Mouse (Mus musculus) common myeloid progenitor, adult 5-6 weeks (primary cell): ENCODE results near the gene Iqcf5. TPM values are rescaled to one million over a fixed set of nuclear protein-coding genes. Genes with fewer than 3 reads are reported as not detected.

Source experiments
- ATAC-seq: replicated peaks from 2 replicates; pipeline ENCODE4 v1.8.0; 2016; ENCODE audit warnings: low read depth, mild to moderate bottlenecking, moderate TSS enrichment, inconsistent platforms; ENCODE audit not compliant: poor library complexity, severe bottlenecking
- total RNA-seq: library from RNA; stranded (forward); fragments of 200-1000, 187-1606 nt; gene quantifications from 2 replicates; pipeline ENCODE4 v1.2.3, GENCODE M21; 2017

Iqcf5 gene
- total RNA-seq, result not detected in 2 replicates

DNA sequence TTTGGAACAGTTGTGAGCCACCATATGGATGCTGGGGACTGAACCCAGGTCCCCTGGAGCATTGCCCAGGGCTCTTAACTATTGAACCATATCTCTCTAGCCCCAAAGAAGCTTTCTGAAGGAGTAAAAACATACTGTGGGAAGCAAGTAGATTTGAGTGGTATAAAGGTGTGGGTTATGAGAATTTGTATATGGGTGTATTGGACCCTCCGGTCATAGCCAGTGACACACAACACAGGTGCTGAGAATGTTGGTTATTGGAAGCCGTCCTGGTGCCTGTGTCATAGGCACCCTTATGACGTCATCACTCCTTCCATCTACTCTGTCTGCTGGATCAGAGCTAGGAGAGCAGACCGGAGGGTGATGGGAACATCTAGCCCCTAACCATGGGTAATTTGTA, at the start of gene Iqcf5:
Gene Iqcf5, plus strand, starts transcription at position 301 of the 400 bp plus-strand sequence.
- no peak for ATAC-seq

DNA sequence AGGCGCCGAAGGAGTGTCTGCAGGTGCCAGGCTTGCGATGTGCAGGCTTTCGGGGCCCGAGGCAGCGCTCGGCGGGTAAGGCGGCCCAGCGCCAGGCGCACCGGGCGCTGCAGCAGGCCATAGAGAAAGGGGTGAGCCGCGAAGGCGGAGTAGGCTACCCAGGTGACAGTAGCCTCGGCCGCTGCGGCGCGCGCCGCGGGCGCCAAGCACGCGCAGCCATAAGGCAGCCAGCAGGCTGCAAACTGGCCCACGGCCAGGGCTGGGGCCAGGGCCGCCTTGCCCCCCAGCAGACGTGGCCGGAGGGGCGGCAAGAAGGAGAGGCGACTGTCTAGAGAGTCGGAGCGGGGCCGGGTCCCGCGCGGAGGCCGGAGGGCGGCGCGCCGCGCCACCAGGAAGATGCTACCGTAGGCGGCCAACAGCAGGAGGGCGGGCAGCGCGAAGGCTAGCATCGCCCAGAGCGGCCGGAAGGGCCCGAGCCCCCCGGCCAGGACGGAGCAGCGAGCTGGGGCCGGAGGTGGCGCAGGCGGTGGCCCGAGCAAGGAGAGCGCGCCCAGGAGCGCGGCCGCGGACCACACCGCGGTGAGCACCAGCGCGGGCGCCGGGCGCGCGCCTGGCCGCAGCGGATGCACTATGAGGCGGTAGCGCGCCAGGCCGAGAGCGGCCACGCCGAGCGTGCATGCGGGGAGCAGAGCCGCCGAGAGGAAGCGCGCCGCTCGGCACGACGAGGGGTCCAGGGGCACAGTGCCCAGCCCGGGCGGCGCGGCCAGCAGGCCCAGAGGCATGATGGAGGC, 49.4 kb upstream of the Iqcf5 start:
- peak; percentile 26 for ATAC-seq

DNA sequence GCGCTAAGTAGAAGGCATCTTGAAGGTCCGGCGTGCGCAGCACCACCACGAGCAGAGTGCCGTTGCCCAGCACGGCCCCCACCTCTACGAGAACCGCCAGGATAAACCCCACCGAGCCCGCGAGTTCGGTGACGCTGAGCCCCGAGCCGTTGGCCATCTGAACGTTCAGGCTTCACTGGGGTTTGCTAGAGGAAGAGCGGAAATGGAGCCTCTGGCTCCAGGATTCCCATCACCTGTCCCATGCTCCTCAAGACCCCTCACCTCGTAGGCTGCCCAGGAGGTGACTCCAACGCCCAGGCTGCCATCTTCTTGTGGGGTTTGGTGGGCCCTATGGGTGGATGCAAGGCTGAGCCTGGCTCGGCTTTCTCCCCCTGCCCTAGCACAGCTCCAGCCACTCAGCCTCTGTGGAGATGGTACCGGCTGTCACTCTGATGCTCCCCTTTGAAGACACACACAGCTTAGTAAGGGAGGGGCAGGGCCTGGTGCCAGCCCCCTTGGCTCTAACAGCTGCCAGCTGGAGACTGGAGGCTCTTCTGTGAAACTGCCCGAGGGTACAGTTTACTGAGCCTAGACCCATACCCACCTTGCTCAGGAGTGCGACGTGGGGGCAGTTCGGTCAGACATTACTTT, 48.7 kb upstream of the Iqcf5 start, which contains the start of gene Gpr62:
Gene Gpr62, minus strand, starts transcription at position 368 of the 630 bp plus-strand sequence.
- ATAC-seq, result no peak

DNA sequence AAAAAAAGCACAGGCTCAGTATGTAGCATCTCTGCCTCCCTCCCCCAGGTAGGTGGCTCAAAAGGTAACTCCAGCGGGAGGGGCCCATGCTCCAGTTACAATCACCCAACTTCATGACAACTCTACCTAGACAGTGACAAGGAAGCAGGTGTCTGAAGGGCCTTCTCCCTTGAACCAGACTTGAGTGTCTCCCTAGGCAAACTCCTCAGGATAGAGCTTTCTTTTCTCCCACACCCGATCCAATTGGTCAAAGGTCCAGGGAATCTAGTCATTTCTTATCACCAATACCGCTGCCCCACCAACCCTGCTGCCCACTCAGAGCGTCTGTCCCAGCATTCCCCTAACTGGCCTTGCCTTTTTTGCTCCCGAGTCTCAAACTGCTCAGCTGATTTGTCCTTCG, 47.7 kb upstream of the Iqcf5 start:
- no peak for ATAC-seq

DNA sequence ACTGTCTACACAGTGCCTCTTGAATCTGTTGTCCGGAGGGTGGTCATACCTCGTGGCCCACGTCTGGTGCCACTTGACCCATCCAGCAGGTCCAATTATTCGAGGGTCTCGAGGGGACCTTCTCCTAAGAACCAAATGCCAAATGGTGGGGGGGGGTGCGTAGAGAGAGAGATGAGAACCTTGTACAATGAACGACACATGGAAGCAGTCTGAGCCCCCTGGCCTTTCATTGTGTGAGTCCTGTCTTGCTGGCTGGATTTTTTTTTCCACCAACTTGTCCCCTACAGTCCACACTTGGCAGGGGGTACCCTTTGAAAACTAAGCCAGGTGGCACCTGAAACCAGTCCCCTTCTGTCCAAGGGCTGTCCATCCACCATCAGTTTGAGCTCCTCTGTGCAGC, 46.6 kb upstream of the Iqcf5 start:
- no peak for ATAC-seq

DNA sequence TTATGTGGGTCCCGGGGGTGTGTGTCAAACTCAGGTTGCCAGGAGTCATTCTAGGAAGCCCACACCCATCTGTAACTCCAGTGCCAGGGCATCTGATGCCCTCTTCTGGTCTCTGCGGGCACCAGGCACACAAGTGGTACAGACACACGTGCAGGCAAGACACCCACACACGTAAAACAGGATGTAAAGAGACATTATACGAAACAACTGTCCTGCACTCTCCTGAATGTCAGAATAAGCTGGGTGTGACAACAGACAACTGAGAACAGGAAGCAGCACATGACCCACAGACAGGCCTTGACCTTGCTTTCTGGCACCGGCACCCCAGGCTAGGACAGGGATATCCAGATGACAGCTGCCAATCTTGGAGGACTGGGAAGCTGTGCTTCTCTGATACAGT, 45.1 kb upstream of the Iqcf5 start:
- peak; percentile 26; the same call in 1 of the 2 replicates for ATAC-seq

DNA sequence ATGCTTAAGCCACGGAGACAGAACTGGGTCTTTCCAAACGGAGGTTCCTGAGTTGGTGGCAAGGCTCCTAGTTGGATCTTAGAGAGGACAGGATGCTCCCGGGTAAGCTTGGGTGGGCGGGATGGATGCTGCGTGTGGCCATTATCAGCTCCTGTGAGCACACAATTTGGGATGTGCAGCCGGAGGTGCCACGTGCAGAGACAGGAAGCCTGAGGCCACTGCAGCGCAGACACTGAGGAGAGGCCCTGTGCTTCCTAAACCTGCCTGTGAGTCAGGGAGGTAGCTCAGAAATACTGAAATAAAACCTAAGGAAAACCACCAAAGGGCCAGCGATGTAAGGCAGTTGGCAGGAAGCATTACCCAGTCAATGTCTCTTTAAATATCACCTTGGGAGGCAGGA, 44.6 kb upstream of the Iqcf5 start:
- no peak for ATAC-seq

DNA sequence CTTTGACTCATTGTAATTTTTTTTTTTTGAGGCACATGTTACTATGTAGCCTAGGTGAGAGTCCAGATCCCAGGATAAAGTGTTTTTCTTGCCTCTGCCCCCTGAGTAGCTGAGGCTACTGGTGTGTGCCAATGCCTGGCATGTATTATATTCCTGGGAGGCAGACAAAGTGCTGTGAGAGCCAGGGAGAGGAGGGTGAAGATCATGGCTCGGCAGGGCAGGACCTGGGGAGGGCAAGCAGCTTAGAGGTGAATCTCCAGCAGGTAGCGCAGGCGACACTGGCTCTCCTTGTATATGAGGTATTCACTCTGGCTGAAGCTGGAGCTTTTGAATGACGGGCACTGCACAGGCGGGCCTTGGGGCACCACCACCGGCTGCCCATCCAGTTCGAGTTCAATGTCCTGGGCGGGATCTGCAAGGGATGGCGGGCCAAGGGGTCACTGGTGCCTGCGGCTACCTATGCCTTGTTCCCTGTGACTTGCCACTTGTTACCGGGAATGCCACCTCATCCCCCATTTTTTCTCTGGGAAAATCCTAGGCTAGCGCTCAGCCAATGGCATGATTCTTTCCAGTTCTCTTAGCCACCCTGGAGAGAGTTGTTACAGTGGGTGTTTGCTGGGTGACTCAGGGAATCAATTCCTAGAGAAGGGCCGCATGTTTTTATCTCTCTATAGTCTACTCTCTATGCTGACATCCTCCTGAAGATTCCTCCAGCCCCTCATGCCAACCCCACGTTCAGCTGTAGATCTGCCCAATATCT, 43.2 kb upstream of the Iqcf5 start:
- no peak for ATAC-seq

DNA sequence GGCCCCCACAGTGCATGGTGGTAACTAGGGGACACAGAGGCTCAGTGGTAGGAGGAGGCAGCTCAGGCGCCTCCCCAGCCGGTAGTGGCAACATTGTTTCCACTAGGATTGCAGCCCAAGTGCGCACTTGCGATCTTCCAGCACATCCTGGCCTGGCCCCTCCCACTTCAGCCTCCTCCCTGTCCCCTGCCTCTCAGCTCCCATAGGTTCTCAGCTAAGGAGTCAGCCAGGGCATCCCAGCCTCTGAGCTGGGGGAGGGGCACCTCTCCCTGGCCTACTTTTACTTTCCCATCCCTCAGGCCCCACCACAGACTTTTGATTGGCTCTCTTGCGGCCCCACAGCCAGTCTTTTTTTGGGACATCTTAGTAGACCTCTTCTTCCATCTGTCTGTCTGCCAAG, 42.5 kb upstream of the Iqcf5 start:
- ATAC-seq, result no peak

DNA sequence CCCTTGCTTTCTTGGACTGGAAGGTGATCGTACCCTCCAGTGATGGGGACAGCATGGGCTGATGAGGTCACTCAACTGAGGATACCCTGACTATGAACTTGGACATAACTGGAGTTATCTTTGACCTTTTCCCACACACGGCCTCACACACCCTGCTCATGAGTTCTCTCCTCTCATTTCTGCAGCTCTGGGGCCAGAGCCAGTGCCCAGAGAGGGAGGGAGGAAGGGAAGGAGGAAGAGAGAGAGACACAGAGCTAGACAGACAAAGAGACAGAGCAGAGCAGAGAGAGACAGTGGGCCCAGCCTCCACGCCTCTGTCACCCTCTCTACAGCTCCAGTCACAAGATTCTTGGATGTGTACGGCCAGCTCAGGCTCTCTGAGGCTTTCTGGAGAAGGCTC, 42.1 kb upstream of the Iqcf5 start:
- no peak for ATAC-seq

DNA sequence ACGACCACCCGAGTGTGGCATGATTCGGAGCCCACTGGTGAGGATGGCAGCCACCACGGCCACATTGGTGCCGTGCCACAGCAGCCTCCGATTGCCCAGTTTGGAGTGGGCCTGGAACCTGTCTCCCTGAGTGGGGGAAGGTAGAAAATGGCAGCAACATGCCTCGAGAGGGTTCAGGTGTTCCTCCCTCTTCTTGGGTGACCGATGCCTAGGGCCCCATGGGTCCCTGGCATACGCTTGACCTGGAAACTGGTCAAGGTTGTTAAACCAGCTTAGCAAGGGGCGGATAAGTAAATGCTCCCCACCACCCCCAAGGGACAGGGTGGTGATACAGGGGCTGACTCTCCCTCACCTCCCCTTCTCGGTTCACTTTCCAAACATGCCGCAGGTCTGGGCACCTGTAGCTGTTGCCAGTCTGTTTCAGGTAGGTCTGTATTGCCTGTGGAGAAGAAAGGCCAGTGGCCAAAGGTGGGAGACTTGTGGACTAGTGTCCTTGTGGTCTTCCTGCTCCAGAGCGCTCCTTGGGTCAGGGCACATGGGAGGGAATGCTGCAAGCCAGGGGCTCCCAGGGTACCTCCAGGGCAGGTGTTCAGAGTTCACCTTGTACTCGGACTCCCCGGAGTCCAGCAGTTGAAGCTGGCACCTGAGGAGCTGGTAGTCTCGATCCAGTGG, 41.2 kb upstream of the Iqcf5 start:
- no peak for ATAC-seq

DNA sequence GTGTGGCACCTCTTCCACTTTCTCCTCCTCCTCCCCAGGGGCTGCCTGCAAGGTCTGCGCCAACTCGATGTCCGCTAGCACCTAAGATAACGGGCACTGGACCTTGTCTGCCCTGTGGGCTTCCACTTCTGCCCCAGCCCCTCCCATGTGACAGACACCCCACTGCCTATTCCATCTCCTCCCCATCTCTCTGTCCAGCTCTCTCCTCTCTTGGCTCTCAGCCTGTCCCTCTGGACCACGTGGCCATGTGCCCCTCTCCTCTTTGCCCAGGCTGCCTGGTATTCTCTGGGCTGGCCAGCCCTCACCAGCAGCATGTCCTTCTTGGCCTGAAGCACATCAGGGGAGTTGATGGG, 40.6 kb upstream of the Iqcf5 start:
- ATAC-seq, result no peak

DNA sequence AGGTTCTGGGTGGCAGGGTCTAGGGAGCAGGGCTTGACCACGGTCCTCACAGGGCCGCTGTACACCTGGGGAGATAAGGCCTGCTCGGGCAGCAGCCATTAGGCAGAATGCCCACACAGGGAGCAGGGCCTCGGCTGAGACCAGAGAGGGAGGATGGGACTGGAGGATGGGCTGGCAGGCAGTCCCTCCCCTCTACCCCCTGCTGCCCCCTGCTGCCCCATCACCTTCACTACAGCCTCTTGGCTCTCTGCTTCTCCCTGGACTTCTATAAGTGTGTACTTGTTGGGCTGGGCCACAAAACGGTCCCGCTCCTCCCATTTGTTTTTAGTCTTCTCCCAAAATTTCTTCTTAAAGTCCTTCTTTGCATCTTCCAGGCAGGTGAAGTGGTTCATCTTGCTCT, 39.9 kb upstream of the Iqcf5 start:
- ATAC-seq, result peak; percentile 31; the same call in 1 of the 2 replicates

DNA sequence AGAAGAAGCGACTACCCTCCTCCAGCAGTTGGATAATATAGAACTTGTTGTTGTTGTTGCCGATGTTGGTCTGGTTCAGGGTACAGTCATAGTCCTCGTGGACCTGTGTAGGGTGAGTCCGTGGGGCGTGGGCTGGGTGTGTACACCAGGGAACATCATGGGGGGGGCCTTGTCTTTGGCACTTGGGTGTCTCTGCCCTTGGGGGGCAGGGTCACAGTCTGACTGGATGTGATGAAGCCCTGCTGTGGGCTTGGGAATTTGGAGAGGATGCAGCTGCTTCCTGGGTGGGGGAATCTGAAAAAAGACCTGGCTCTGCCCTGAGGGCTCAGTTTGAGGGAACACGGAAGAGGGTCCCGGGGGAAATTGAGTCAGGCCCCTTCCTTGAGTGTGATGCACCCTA, 39.3 kb upstream of the Iqcf5 start:
- no peak for ATAC-seq

DNA sequence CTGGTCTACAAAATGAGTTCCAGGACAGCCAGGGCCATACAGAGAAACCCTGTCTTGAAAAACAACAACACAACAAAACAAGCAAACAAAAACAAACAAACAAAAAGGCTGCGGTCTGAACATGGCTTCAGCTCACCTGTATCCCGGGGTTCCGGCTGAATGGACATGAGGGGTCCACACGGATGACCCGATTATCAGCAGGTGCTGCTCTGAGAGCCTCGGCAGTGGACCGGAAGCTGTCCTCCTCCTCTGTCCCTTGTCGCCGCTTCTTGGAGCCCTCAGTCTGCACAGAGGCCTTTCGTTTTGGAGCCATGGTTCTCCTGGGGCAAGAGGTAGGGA, 38.7 kb upstream of the Iqcf5 start, which contains the start of gene Rrp9:
Gene Rrp9, plus strand, starts transcription at position 301 of the 339 bp plus-strand sequence.
- no peak for ATAC-seq

DNA sequence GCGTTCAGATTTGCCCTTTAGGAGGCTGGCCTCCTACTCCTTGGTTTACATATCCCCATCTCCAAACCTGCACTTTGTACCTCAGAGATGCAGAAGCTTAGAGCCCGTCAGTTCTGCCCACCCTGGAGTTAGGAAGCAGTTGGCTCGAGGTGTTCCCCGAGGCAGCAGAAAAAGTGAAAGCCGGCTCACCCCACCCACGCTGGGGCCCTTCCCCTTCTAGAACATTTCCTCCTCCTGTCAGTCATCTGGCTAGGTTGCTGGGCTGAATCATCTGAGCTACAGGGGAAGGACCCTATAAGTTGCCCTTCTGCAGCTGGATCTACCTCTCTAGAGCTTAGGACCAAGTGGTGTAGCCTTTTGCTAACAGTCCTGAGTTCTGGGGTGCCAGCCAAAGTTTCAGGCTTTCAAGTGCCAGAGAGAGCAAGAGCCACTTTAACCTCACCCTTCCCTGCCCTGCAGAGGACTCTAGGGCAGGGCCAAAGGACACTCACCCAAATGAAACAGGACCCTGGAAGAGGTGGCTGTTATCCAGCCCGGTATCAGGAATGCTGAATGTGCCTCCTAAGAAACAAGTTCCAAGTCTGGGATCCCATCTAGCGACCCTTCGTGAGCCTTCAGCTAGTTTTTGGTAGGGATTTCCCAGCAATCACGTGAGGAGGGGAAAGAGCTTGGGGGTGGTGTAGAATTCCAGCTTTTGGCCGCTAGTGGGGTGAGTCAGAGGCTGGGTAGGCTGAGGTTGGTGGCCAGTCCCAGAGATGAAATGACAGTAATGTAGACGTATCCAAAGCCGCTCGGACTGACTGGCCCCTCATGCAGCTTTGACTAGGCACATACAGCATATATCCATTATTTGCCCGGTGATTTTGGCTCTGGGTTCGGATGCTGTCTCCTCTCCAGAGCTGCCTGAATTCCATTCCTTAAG, 38.1 kb upstream of the Iqcf5 start:
- peak; percentile 29 for ATAC-seq

DNA sequence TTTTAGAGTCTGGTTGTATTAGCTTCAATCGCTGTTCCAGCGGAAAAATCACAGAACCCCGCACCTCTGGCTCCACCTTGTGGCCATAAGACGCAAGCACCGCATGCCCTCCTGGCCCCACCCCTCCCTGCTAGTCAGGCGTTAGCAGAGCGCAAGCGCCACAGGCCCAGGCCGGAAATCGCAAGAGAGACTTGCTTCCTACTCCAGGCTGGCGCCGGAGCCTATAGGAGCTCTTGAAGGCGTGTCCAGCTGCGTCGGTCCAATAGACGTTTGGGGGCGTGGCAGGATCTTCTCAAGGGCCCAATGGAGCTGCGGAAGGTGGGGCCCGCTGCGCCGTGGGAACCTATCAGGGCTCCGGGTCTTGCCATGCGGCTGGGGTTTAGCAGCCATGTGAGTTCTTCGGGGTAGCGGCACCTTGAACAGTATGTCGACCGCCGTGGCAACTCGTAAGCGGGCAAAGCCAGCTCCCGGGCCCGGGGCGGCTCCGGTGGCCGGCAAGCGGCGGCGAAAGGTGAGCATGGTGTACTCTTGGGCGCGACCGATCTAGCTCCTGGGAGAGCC, 37.4 kb upstream of the Iqcf5 start, which contains the start of gene Parp3:
Gene Parp3, minus strand, starts transcription at position 26 of the 561 bp plus-strand sequence.
- peak; percentile 89 for ATAC-seq

DNA sequence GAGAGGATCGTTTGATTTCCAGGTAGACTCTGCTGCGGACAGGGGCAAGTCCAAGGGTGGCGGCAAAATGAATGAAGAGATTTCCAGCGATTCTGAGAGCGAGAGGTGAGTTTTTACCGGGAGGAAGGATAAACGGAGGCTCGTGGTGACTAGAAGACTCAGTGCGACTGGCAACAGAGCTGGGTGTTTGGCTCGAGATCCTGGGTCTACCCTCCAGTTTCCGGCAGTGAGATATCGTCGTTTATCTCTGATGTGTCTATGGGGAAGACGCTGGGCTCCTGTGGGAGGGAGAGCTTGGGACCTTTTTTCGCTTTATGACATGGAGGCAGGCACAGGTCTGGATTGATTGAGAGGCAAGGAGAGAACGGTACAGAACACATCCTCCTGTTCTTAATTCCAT, 36.7 kb upstream of the Iqcf5 start:
- ATAC-seq, result no peak

DNA sequence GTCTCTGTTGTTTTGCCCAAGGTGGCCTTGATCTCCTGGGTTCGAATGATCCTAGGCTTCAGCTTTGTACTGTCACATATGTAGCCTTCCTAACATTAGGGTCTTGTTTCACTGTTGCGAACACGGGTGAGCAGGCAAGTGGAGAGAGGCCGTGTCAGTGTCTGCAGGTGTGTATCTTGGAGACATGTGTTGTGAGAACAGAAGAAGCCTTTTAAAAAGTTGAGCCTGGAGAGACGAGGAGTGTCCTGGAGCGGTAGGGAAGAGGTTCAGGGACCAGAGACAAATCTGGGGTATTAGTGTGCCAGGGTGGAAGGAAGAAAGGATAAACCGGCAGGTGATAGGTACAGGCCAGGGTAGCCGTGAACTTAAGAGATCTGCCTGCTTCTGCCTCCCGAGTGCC, 36.3 kb upstream of the Iqcf5 start:
- ATAC-seq, result no peak
